Mouse (Mus musculus): Measurements from ENCODE around the gene Gpr19. TPM values are rescaled to one million over a fixed set of nuclear protein-coding genes. Genes with fewer than 3 reads are reported as not detected.

Gene Gpr19
- 1.8 and 6.7 TPM in 2 replicates for polyA plus RNA-seq (2012; rRNA removed)

DNA sequence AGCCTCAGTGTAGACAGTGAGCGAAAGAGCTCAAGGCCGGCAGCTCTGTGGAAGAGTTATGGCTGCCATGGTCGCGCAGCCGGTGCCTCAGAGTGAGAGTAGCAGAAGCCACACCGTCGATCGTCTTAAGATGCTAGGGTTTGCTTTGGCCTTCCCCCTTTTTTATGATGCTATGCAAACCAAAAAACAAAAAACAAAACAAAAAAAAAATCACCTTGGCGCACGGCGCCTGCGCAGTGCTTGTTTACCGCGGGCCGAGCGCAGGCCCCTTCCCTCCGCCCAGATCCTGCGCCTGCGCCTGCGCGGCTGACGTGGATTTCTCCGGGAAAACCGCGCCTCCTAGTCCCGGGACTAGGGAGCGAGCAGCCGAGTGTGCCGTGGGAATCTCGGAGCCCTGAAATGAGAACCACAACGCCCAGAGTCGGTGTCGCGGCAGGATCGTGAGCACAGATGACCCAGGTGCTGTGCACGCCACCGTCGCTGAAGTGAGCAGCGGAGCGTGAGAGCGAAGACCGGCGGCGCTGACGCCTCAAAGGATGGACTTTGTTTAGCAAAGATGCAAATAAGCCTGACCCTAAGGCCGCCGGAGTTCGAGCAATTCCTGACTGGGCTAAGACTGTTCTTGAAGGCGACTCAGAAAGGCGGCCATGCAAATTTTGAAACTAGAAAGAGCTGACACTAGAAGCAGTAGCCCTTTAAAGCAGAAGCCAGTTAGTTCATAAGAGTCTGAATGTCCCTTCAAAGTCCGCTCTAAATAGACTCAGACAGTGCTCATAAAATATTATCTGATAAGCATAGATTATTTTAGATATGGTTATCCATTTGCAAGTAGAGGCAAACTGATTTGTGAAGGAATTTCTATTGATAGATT lies at the start of gene Gpr19:
Gene Gpr19, minus strand, starts transcription at position 484 of the 871 bp plus-strand sequence.
- no peaks in the 10 kb centered on the region for H3K27me3 ChIP-seq (ENCODE audit: control insufficient read depth, insufficient read depth, low read length)
- TF ChIP-seq CTCF (IDR thresholded peaks at IDR 0.05; ENCODE audit: extremely low read depth, insufficient read length, insufficient replicate concordance, low read depth, low read length) (no peak; the same call in 1 of the 2 replicates), POLR2A (IDR thresholded peaks at IDR 0.05; ENCODE audit: low read depth, low read length) (peak; percentile 93)
- no peaks in the 10 kb centered on the region for H3K36me3 ChIP-seq (ENCODE audit: control insufficient read depth, insufficient read depth, low read length)
- under 1% methylated on average over 51 of the region's 51 CpGs for WGBS
- peak within 1 kb of the TSS; percentile 100 for H3K27ac ChIP-seq (ENCODE audit: insufficient read depth, low read depth, low read length)
- peaks cover 3% of the 10 kb centered on the region; the same call in 1 of the 2 replicates for H3K4me1 ChIP-seq (ENCODE audit: control insufficient read depth, insufficient read depth, insufficient read length, low read length)
- peak within 1 kb of the TSS; percentile 70 for H3K4me3 ChIP-seq (ENCODE audit: low read depth, low read length)

- H3K4me1 ChIP-seq (ENCODE audit: control insufficient read depth, insufficient read depth, insufficient read length, low read length): no peaks in the 10 kb centered on the region; the same call in 1 of the 2 replicates
- H3K4me3 ChIP-seq (ENCODE audit: low read depth, low read length): peak overlapping the region; percentile 26; the same call in 1 of the 2 replicates
- H3K36me3 ChIP-seq (ENCODE audit: control insufficient read depth, insufficient read depth, low read length): no peaks in the 10 kb centered on the region
- H3K27ac ChIP-seq (ENCODE audit: insufficient read depth, low read depth, low read length): no peak overlapping the region
- TF ChIP-seq POLR2A (IDR thresholded peaks at IDR 0.05; ENCODE audit: low read depth, low read length): no peak
- TF ChIP-seq CTCF (IDR thresholded peaks at IDR 0.05; ENCODE audit: extremely low read depth, insufficient read length, insufficient replicate concordance, low read depth, low read length): peak; percentile 78; the same call in 1 of the 2 replicates
- WGBS: 41% methylated on average over 13 of the region's 13 CpGs
- H3K27me3 ChIP-seq (ENCODE audit: control insufficient read depth, insufficient read depth, low read length): no peaks in the 10 kb centered on the region
Measured at GRCm38 (mm10) chr6:134947311-134948087, 49.1 kb upstream of the Gpr19 start.

- WGBS: 44% methylated on average over 9 of the region's 9 CpGs
- H3K4me1 ChIP-seq (ENCODE audit: control insufficient read depth, insufficient read depth, insufficient read length, low read length): no peaks in the 10 kb centered on the region; the same call in 1 of the 2 replicates
- no peak overlapping the region for H3K4me3 ChIP-seq (ENCODE audit: low read depth, low read length)
- H3K36me3 ChIP-seq (ENCODE audit: control insufficient read depth, insufficient read depth, low read length): no peaks in the 10 kb centered on the region; the same call in 1 of the 2 replicates
- TF ChIP-seq CTCF (IDR thresholded peaks at IDR 0.05; ENCODE audit: extremely low read depth, insufficient read length, insufficient replicate concordance, low read depth, low read length) (no peak), POLR2A (IDR thresholded peaks at IDR 0.05; ENCODE audit: low read depth, low read length) (no peak)
- H3K27ac ChIP-seq (ENCODE audit: insufficient read depth, low read depth, low read length): no peak overlapping the region
- H3K27me3 ChIP-seq (ENCODE audit: control insufficient read depth, insufficient read depth, low read length): no peaks in the 10 kb centered on the region
Measured at GRCm38 (mm10) chr6:134946858-134947257, 48.5 kb upstream of the Gpr19 start.

- no peaks in the 10 kb centered on the region; the same call in 1 of the 2 replicates for H3K4me1 ChIP-seq (ENCODE audit: control insufficient read depth, insufficient read depth, insufficient read length, low read length)
- no peaks in the 10 kb centered on the region; the same call in 1 of the 2 replicates for H3K36me3 ChIP-seq (ENCODE audit: control insufficient read depth, insufficient read depth, low read length)
- WGBS: 64% methylated on average over 6 of the region's 6 CpGs
- H3K27ac ChIP-seq (ENCODE audit: insufficient read depth, low read depth, low read length): no peak overlapping the region
- TF ChIP-seq POLR2A (IDR thresholded peaks at IDR 0.05; ENCODE audit: low read depth, low read length): no peak
- TF ChIP-seq CTCF (IDR thresholded peaks at IDR 0.05; ENCODE audit: extremely low read depth, insufficient read length, insufficient replicate concordance, low read depth, low read length): no peak
- no peaks in the 10 kb centered on the region for H3K27me3 ChIP-seq (ENCODE audit: control insufficient read depth, insufficient read depth, low read length)
- H3K4me3 ChIP-seq (ENCODE audit: low read depth, low read length): no peak overlapping the region
Measured at GRCm38 (mm10) chr6:134946054-134946453, 47.7 kb upstream of the Gpr19 start.

- TF ChIP-seq POLR2A (IDR thresholded peaks at IDR 0.05; ENCODE audit: low read depth, low read length) (no peak), CTCF (IDR thresholded peaks at IDR 0.05; ENCODE audit: extremely low read depth, insufficient read length, insufficient replicate concordance, low read depth, low read length) (no peak)
- WGBS: 47% methylated on average over 13 of the region's 13 CpGs
- no peaks in the 10 kb centered on the region for H3K27me3 ChIP-seq (ENCODE audit: control insufficient read depth, insufficient read depth, low read length)
- peak overlapping the region; percentile 54; the same call in 1 of the 2 replicates for H3K27ac ChIP-seq (ENCODE audit: insufficient read depth, low read depth, low read length)
- no peaks in the 10 kb centered on the region; the same call in 1 of the 2 replicates for H3K4me1 ChIP-seq (ENCODE audit: control insufficient read depth, insufficient read depth, insufficient read length, low read length)
- no peaks in the 10 kb centered on the region; the same call in 1 of the 2 replicates for H3K36me3 ChIP-seq (ENCODE audit: control insufficient read depth, insufficient read depth, low read length)
- no peak overlapping the region for H3K4me3 ChIP-seq (ENCODE audit: low read depth, low read length)
Measured at GRCm38 (mm10) chr6:134943759-134944407, 45.5 kb upstream of the Gpr19 start.

DNA sequence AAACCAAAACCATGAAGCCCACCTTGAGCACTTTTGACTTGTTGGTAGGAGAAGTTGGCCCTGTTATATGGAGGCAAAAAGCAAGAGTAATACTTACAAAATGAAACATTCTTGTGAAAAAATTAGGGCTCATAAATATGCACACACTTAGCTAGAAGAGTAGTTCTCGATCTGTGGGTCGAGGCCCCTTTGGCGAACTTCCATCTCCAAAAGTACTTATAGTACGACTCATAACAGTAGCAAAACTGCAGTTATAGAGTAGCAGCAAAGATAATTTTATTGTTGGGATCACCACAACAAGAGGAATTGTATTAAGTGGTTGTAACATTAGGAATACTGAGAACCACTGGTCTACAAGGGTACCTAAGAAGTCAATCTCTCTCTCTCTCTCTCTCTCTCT lies 41.4 kb upstream of the Gpr19 start:
- no peaks in the 10 kb centered on the region for H3K27me3 ChIP-seq (ENCODE audit: control insufficient read depth, insufficient read depth, low read length)
- TF ChIP-seq POLR2A (IDR thresholded peaks at IDR 0.05; ENCODE audit: low read depth, low read length): no peak
- TF ChIP-seq CTCF (IDR thresholded peaks at IDR 0.05; ENCODE audit: extremely low read depth, insufficient read length, insufficient replicate concordance, low read depth, low read length): no peak
- H3K4me1 ChIP-seq (ENCODE audit: control insufficient read depth, insufficient read depth, insufficient read length, low read length): no peaks in the 10 kb centered on the region; the same call in 1 of the 2 replicates
- no peaks in the 10 kb centered on the region; the same call in 1 of the 2 replicates for H3K36me3 ChIP-seq (ENCODE audit: control insufficient read depth, insufficient read depth, low read length)
- no peak overlapping the region for H3K4me3 ChIP-seq (ENCODE audit: low read depth, low read length)
- 80% methylated on average over 4 of the region's 4 CpGs for WGBS
- no peak overlapping the region for H3K27ac ChIP-seq (ENCODE audit: insufficient read depth, low read depth, low read length)

All from small intestine, adult 2 months (tissue).